Mouse (Mus musculus) embryonic facial prominence, embryonic 15.5 days (tissue): Measurements from ENCODE around the gene Wdfy3. TPM values are rescaled to one million over a fixed set of nuclear protein-coding genes. Genes with fewer than 3 reads are reported as not detected.
A peak's percentile ranks its signal among the peaks of the same experiment; 100 is the strongest.
"Not testable (repeated sequence)": the region's sequence is repeated elsewhere in the genome, so short reads cannot be mapped to it uniquely, and the experiment has no call there.

Experiments
- ATAC-seq: fragments of 200-750 bp; cut with Nextera tagmentation; 2 replicates; pipeline ENCODE4 v1.8.0; 2017; ENCODE audit warnings: low read depth, moderate TSS enrichment; ENCODE audit not compliant: insufficient number of reproducible peaks, low FRiP score, low TSS enrichment
- H3K27ac ChIP-seq: fragments of 300-500 bp; sonication (generic); replicated peaks from 2 replicates; pipeline ENCODE4 v1.5.1; 2015; ENCODE audit warnings: mild to moderate bottlenecking, inconsistent platforms
- H3K27me3 ChIP-seq: fragments of 300-500 bp; sonication (generic); 2 replicates; pipeline ENCODE4 v1.6.1; 2015; ENCODE audit warnings: inconsistent platforms
- H3K36me3 ChIP-seq: fragments of 300-500 bp; sonication (generic); 2 replicates; pipeline ENCODE4 v1.6.1; 2015; ENCODE audit warnings: mild to moderate bottlenecking, inconsistent platforms
- H3K4me1 ChIP-seq: fragments of 300-500 bp; sonication (generic); 2 replicates; pipeline ENCODE4 v1.6.1; 2015; ENCODE audit warnings: inconsistent platforms
- H3K4me2 ChIP-seq: fragments of 300-500 bp; sonication (generic); replicated peaks from 2 replicates; pipeline ENCODE4 v1.6.1; 2015; ENCODE audit warnings: mild to moderate bottlenecking, inconsistent platforms
- H3K4me3 ChIP-seq: fragments of 300-500 bp; sonication (generic); replicated peaks from 2 replicates; pipeline ENCODE4 v1.5.1; 2015; ENCODE audit warnings: mild to moderate bottlenecking, inconsistent platforms
- H3K9ac ChIP-seq: fragments of 300-500 bp; sonication (generic); 2 replicates; pipeline ENCODE4 v1.6.1; 2015; ENCODE audit warnings: inconsistent platforms
- H3K9me3 ChIP-seq: fragments of 300-500 bp; sonication (generic); replicated peaks from 2 replicates; pipeline ENCODE4 v1.6.1; 2016; ENCODE audit warnings: inconsistent platforms
- WGBS: fragments of 180-500 bp; shearing (Covaris S2); methylation state at CpG from one replicate; pipeline ENCODE4 v1.1.7; 2015; 5-methylcytosine and 5-hydroxymethylcytosine counted together
- polyA plus RNA-seq: library from polyadenylated mRNA; unstranded; fragments of >200 nt; fragmentation: Nextera tagmentation; extraction: Ambion mirVana; gene quantifications from 2 replicates; pipeline ENCODE4 v1.2.1, GENCODE M21; 2015

The Wdfy3 gene
- polyA plus RNA-seq, 1 experiment from 2014 or later = 16.4 TPM

DNA sequence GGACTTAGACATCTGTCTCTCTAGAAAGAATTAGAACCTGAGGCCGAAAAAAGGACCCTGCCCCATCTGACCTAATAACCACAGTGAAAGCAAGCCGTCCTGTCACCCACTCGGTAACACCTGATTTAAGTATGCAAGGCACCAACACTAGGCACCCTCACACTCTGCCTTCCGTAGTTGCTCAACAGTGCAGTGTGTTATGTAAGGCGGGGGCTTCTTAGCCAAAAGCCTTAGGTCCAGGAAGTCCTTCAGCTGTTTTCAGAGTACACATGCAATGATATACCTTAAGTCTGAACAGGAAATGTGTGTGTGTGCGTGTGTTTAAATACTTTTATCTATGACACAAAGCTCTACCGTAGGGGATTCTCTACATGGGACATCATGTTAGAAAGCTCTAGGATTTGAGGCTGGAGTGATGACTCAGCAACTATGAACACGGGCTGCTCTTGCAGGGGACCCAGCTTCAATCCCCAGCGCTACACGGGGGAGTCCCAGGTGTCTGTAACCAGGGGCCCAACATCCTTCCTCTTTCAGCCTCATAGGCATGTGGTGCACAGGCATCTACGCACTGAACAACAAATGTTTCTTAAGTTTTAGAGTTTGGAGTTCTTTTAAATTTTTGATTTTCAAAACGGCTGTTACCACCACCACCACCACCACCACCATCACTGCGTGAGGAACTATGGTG lies 131.7 kb downstream of the Wdfy3 start:
- WGBS = 86% methylated on average over 13 of the region's 13 CpGs
- Histone ChIP-seq H3K36me3 (peaks cover 74% of the 10 kb centered on the region), H3K4me3 (no peak overlapping the region), H3K9me3 (no peaks in the 10 kb centered on the region), H3K4me2 (no peak overlapping the region), H3K27me3 (no peaks in the 10 kb centered on the region), H3K27ac (no peak overlapping the region), H3K9ac (no peak overlapping the region), H3K4me1 (no peaks in the 10 kb centered on the region)
- no peak for ATAC-seq

DNA sequence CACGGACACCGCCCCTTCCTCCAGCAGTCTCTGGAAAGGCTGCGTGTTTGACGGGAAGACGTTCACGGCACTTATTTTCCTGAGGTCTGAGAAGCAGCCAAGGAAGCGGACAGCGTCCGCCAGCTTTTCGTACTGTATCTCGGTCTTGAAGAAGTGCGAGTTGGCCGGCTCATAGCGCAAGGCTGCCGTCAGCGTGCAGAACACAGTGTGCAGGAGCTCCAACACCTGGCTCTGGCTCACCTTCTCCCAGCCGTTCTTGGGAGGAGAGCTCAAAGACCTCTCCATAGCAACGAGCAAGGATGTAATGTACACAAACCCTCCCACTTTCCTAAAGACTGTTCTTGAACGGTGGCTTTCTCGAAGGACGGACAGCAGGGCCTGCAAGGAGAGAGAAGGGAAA lies 132.4 kb downstream of the Wdfy3 start:
- no peaks in the 10 kb centered on the region for H3K4me1 ChIP-seq
- ATAC-seq = no peak
- no peaks in the 10 kb centered on the region for H3K9me3 ChIP-seq
- H3K4me3 ChIP-seq = no peak overlapping the region
- no peak overlapping the region for H3K9ac ChIP-seq
- no peak overlapping the region for H3K27ac ChIP-seq
- H3K27me3 ChIP-seq = no peaks in the 10 kb centered on the region
- H3K36me3 ChIP-seq = peaks cover 71% of the 10 kb centered on the region
- whole genome bisulfite sequencing = 84% methylated on average over 21 of the region's 21 CpGs
- no peak overlapping the region for H3K4me2 ChIP-seq

DNA sequence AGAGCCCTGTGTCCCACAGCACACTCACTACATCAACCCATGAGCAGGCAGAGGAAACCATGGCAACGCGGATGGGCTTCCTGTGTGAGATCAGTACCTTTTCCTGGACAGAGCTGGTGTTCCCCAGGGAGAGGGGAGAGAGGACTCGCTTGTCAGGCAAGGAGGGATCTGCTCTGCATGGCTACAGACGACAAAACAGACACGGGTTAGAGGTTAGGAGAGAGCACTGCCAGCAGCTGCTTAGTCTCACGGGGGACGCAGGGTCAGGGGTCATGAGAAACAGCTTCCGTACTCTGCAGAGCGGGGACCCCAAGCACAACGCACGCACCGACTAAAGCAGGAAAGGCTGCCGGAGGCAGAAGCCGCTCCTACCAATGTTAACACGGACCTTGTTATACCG lies 133.8 kb downstream of the Wdfy3 start:
- H3K27me3 ChIP-seq = no peaks in the 10 kb centered on the region
- no peak overlapping the region for H3K4me3 ChIP-seq
- H3K9me3 ChIP-seq = no peaks in the 10 kb centered on the region
- H3K9ac ChIP-seq = no peak overlapping the region
- H3K4me2 ChIP-seq = no peak overlapping the region
- H3K36me3 ChIP-seq = peaks cover 60% of the 10 kb centered on the region
- ATAC-seq = no peak
- 60% methylated on average over 16 of the region's 16 CpGs for WGBS
- H3K4me1 ChIP-seq = no peaks in the 10 kb centered on the region
- no peak overlapping the region for H3K27ac ChIP-seq

DNA sequence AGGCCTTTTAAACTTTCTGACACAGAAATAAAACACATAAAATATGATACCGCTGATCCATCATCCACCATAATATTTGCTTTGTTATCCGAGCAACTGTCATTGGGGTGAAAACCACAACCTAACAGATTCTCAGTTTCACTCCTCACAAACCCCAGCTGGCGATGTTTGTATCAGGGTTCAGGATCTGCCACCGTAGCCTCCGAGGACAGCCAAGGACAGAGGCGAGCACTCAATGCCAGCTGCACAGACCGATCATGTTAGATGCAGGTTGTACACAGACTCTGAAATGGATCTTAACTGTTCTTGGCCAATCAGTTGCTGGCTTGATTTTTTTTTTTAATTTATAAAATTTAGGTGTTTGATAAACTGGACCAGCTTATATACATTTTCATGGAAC lies 135.1 kb downstream of the Wdfy3 start:
- Histone ChIP-seq H3K27me3 (no peaks in the 10 kb centered on the region), H3K4me3 (no peak overlapping the region), H3K4me1 (no peaks in the 10 kb centered on the region), H3K9me3 (no peaks in the 10 kb centered on the region), H3K9ac (no peak overlapping the region), H3K4me2 (no peak overlapping the region), H3K27ac (no peak overlapping the region), H3K36me3 (peaks cover 59% of the 10 kb centered on the region)
- WGBS = 75% methylated on average over 7 of the region's 7 CpGs
- no peak for ATAC-seq

DNA sequence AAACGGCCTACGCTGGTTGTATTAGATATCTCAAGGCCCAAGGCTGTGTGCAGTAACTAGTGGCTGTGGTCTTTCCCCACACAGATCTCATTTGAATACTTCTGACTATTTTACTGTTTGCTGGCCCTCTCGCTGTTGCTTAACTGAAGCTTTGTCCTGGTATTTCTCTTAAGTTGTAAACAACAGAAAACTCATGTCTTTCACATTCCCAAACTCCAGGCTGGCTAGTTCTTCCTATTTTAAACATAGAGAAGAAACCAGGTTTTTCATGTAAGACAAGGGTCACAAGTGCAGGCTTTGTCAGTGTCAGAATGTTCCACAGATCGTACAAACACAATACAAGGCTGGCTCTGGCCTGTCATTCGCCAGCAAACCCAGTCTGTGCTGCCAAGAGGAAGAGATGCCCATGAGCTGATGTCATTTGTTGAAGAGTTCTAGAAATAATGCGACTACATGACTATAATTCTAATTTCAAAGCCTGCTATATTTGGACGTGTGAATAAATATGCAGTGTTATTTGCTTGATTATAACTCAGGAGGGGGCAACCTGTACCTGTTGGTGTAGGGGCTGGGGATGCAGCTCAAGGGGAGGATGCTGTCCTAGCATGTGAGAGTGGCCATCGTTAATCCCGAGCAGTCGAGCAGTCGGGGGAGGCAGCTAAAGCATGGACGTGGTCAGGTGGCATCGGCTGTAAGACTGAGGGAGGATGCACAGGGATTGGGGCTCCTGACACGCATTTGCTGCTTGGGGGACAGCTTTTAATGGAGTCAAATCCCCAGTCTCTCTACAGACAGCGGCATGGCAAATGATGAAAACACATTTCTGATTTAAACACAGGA lies 136.5 kb downstream of the Wdfy3 start:
- 82% methylated on average over 15 of the region's 15 CpGs for WGBS
- ATAC-seq = no peak
- Histone ChIP-seq H3K36me3 (peaks cover 63% of the 10 kb centered on the region), H3K4me1 (no peaks in the 10 kb centered on the region), H3K9me3 (no peaks in the 10 kb centered on the region), H3K27ac (peak overlapping the region; percentile 44; the same call in 1 of the 2 replicates), H3K9ac (no peak overlapping the region), H3K27me3 (no peaks in the 10 kb centered on the region), H3K4me3 (no peak overlapping the region), H3K4me2 (no peak overlapping the region)

DNA sequence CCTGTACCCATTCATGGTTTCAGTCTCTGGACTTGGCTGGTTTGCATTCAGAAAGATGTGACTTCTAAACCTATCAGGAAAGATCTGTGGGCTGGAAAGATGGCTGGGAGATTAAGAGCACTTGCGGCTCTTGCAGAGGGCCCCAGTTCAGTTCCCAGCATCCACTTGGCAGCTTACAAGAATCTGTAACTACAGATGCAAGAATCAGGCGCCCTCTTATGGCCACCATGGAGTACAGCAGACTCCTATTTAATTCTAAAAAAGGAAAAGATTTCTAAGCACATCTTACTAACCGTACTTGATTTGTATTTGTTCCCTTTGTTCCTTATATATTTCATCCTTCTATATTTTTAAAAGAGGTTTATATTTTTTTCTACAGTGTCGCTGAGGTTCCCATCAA lies 137.7 kb downstream of the Wdfy3 start:
- H3K4me3 ChIP-seq = no peak overlapping the region
- H3K36me3 ChIP-seq = peaks cover 56% of the 10 kb centered on the region
- H3K4me2 ChIP-seq = no peak overlapping the region
- H3K9me3 ChIP-seq = no peaks in the 10 kb centered on the region
- H3K27ac ChIP-seq = no peak overlapping the region
- H3K4me1 ChIP-seq = no peaks in the 10 kb centered on the region
- H3K9ac ChIP-seq = no peak overlapping the region
- no peaks in the 10 kb centered on the region for H3K27me3 ChIP-seq
- no peak for ATAC-seq
- WGBS = 65% methylated on average over 4 of the region's 4 CpGs

DNA sequence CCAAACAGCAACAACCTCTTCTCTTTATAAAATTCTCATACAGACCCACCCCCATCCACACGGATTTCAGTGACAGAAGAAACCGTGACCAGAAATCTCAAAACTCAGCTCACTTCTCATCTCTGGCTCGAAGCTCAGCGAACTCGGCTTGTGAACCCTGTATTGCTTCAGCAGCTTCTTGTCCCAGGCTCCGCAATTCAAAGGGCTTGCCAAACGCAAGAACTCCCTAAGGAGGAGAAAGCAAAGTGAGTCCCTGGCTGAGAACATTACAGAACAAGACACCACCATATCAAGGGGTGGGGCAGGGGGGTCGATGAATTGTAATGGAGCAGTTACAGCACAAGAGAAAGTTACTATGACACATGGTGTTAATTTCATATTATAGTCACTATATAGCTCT lies 143.4 kb downstream of the Wdfy3 start:
- H3K9ac ChIP-seq = no peak overlapping the region
- H3K27ac ChIP-seq = no peak overlapping the region
- ATAC-seq = no peak
- no peak overlapping the region for H3K4me2 ChIP-seq
- no peaks in the 10 kb centered on the region for H3K4me1 ChIP-seq
- WGBS = 85% methylated on average over 8 of the region's 8 CpGs
- H3K4me3 ChIP-seq = no peak overlapping the region
- no peaks in the 10 kb centered on the region for H3K9me3 ChIP-seq
- no peaks in the 10 kb centered on the region for H3K27me3 ChIP-seq
- H3K36me3 ChIP-seq = peaks cover 75% of the 10 kb centered on the region

DNA sequence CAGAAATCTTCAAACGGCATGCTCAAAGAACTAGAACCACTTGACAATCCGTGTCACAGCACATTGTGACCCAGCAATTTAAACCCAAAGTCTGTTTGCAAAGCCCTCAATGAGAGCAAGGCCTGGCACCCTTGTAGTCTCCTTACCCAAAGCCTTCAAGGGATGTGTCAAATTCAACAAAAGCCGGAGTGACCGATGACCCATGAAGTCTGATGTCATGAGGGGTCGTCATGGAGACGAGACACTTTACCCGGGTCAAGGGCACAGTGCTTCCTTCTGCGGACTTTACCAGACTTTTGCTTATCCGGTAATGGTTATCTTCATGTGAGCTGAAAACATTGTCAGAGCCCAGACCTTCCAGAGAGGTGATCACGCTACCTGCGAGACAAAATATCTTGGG lies 146.0 kb downstream of the Wdfy3 start:
- H3K4me3 ChIP-seq = no peak overlapping the region
- WGBS = 86% methylated on average over 11 of the region's 11 CpGs
- ATAC-seq = no peak
- peaks cover 80% of the 10 kb centered on the region for H3K36me3 ChIP-seq
- H3K4me2 ChIP-seq = no peak overlapping the region
- H3K27ac ChIP-seq = no peak overlapping the region
- H3K9me3 ChIP-seq = no peaks in the 10 kb centered on the region
- H3K27me3 ChIP-seq = no peaks in the 10 kb centered on the region
- H3K4me1 ChIP-seq = no peaks in the 10 kb centered on the region
- no peak overlapping the region for H3K9ac ChIP-seq

DNA sequence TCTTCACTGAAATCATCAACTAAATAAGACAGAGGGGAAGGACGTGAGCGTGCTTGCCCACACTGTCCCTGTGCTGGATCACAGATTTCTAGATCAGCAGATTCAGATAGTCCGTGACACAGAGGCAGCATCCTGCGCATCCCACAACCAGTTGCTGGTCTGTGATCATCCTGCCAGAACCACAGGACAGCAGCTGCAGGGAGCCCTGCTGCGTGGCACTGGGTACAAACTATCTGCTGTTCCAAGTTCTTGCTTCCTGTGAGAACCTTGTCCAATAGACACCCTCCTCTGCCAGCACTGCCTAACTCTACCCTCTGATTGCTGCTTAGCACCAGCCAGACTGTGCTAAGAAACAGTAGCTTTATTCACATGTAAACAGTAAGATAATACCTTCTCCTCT lies 150.2 kb downstream of the Wdfy3 start:
- Histone ChIP-seq H3K4me3 (no peak overlapping the region), H3K4me1 (no peaks in the 10 kb centered on the region), H3K27me3 (no peaks in the 10 kb centered on the region), H3K9me3 (no peaks in the 10 kb centered on the region), H3K36me3 (peaks cover 81% of the 10 kb centered on the region), H3K27ac (no peak overlapping the region), H3K9ac (no peak overlapping the region), H3K4me2 (no peak overlapping the region)
- WGBS = 92% methylated on average over 5 of the region's 5 CpGs
- no peak for ATAC-seq

DNA sequence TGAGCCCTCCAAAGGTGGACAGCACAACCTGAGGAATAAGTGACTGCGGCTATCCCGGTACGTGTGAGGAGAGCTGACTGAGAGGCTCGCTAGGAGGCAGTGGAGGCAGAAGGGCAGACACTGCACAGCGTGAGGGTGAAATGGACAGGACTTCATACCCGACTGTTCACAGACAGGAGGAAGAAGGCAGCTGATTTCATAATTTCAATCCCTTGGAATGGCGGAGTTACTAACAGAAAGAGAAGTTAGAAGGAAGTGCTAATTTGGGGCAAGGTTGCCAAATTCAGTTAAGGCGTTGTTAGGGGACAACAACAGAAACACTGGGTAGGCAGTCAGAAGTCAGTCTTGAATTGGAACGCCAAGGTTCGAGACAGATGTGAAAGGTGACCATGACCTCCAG lies 160.3 kb downstream of the Wdfy3 start:
- Histone ChIP-seq H3K27me3 (no peaks in the 10 kb centered on the region), H3K27ac (no peak overlapping the region), H3K36me3 (peaks cover 78% of the 10 kb centered on the region), H3K4me3 (no peak overlapping the region), H3K4me2 (no peak overlapping the region), H3K4me1 (no peaks in the 10 kb centered on the region), H3K9ac (no peak overlapping the region), H3K9me3 (no peaks in the 10 kb centered on the region)
- WGBS = 92% methylated on average over 10 of the region's 10 CpGs
- no peak for ATAC-seq

DNA sequence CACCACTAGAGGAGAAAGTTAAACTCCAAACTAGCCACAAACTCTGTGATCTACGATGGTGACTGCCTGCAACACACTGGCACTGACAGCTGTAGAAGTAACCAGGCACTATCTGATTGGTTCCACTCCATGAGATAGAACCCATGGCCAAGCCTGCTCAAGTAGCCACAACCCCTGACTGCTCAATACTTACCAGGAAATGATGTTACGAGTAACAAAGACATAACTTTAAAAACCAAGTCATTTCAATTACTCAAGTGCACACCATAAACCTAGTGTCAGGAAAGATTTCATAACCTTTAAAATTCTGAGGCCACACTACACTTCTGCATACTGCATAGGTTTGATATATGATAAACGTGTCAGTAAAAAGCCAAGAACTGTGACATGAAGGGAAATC lies 164.1 kb downstream of the Wdfy3 start:
- H3K27me3 ChIP-seq = no peaks in the 10 kb centered on the region
- 93% methylated on average over 3 of the region's 3 CpGs for WGBS

DNA sequence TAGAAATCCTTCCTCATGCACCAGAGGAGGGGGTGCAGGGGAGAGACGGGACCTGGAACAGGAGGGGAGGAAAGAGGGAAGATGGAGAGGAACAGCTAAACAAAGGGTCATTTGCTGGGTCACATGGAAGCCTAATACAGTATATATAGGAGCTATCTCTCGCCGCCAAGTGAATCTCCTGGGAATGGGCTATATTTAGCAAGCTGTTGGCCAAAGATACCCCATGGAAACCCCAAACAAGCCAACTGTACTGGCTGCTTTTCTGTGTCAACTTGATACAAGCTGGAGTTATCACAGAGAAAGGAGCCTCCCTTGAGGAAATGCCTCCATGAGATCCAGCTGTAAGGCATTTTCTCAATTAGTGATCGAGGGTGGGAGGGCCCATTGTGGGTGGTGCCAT lies 164.9 kb downstream of the Wdfy3 start:
- 73% methylated on average over 4 of the region's 4 CpGs for WGBS
- not testable (repeated sequence) for H3K27me3 ChIP-seq, H3K4me2 ChIP-seq, ATAC-seq, H3K4me3 ChIP-seq, H3K4me1 ChIP-seq, H3K27ac ChIP-seq, H3K9me3 ChIP-seq, H3K9ac ChIP-seq
- peaks cover 88% of the 10 kb centered on the region for H3K36me3 ChIP-seq

More for the DNA sequence above, 164.1 kb downstream of the Wdfy3 start:
- Histone ChIP-seq H3K9me3 (no peaks in the 10 kb centered on the region), H3K4me2 (no peak overlapping the region), H3K36me3 (peaks cover 87% of the 10 kb centered on the region), H3K9ac (no peak overlapping the region), H3K4me1 (no peaks in the 10 kb centered on the region), H3K27ac (no peak overlapping the region), H3K4me3 (no peak overlapping the region)
- ATAC-seq = no peak
